9 mouse cellular contexts compared by ENCODE assay signal in the genomic region with DNA sequence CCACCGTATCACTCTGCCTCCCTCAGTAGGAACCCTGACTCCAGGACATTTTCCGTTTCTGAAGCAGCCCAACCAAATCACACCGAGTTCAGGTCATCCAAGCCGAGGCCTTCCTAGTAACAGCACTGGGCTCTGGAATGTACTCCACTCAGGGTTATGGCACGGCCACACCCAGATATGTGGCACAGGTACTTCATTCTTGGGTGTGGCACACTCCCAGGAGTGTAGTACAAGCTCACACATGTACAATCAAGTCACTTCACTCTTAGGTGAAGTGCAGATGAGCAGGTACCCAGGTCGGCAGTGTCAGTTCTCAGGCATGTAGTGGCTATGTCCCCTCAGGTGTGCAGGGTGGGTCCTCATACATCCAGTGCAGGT. TPM values are rescaled to one million over a fixed set of nuclear protein-coding genes. Genes with fewer than 3 reads are reported as not detected.
A peak's percentile ranks its signal among the peaks of the same experiment; 100 is the strongest.
DNase-seq lines count a peak whose midpoint lies in the region; ATAC-seq and TF ChIP-seq lines count a peak whose summit lies in the region.
"Had no signal": no experiment of that assay in that cellular context is flagged by ENCODE, and none has a peak within 500 bp of the region (broad histone marks: within the 10 kb centered on the region; RNA-seq: fewer than 3 reads in every experiment).

No protein-coding gene starts in this region.

- H3K27me3 ChIP-seq in kidney, embryonic 15.5 days = no peaks in the 10 kb centered on the region
- H3K27me3 ChIP-seq in small intestine, adult 2 months (ENCODE audit: control insufficient read depth, insufficient read depth, low read length) = no peaks in the 10 kb centered on the region
- H3K27me3 ChIP-seq: neural tube, embryonic 13.5 days had no signal

- H3K27ac ChIP-seq in kidney, embryonic 15.5 days = no peak overlapping the region
- H3K27ac ChIP-seq in small intestine, adult 2 months (ENCODE audit: insufficient read depth, low read depth, low read length) = peak overlapping the region; percentile 82
- H3K27ac ChIP-seq in layer of hippocampus, adult 2 months = no peak overlapping the region
- H3K27ac ChIP-seq: neural tube, embryonic 13.5 days had no signal

- H3K4me2 ChIP-seq in kidney, embryonic 15.5 days = no peak overlapping the region
- H3K4me2 ChIP-seq: neural tube, embryonic 13.5 days had no signal

- no peak for DNase-seq in kidney, postnatal 10 days
- peak; percentile 16 for DNase-seq in lung, adult 2 months
- no peak for DNase-seq in layer of hippocampus, adult 2 months (ENCODE audit: low spot score in 2 of 2)
- DNase-seq in left cerebral cortex, adult 11 months (ENCODE audit: low spot score) = no peak

- peak; percentile 37; the same call in 1 of the 2 replicates for ATAC-seq in kidney, embryonic 15.5 days (replicated peaks; ENCODE audit: low FRiP score)
- ATAC-seq in erythroid progenitor cell, adult 5-6 weeks (replicated peaks; ENCODE audit: low FRiP score, poor library complexity, severe bottlenecking) = peak; percentile 40; the same call in 1 of the 2 replicates
- ATAC-seq in frontal cortex, adult (ENCODE audit: low TSS enrichment) = no peak; the same call in 1 of the 2 replicates

- no peak overlapping the region for H3K9ac ChIP-seq in kidney, embryonic 15.5 days
- H3K9ac ChIP-seq: neural tube, embryonic 13.5 days had no signal

- no peak overlapping the region for H3K4me3 ChIP-seq in kidney, embryonic 15.5 days (replicated peaks)
- H3K4me3 ChIP-seq in lung, adult 2 months (replicated peaks; ENCODE audit: extremely low read depth, low read depth, low read length) = no peak overlapping the region
- H3K4me3 ChIP-seq in small intestine, adult 2 months (ENCODE audit: low read depth, low read length) = peak overlapping the region; percentile 2; the same call in 1 of the 2 replicates
- no peak overlapping the region for H3K4me3 ChIP-seq in layer of hippocampus, adult 2 months
- H3K4me3 ChIP-seq: neural tube, embryonic 13.5 days had no signal

- H3K4me1 ChIP-seq in kidney, embryonic 15.5 days = no peaks in the 10 kb centered on the region
- no peaks in the 10 kb centered on the region for H3K4me1 ChIP-seq in lung, adult 2 months (ENCODE audit: control insufficient read depth, insufficient read depth, low read length)
- H3K4me1 ChIP-seq in small intestine, adult 2 months (ENCODE audit: control insufficient read depth, insufficient read depth, insufficient read length, low read length) = peaks cover 7% of the 10 kb centered on the region; the same call in 1 of the 2 replicates
- H3K4me1 ChIP-seq: neural tube, embryonic 13.5 days had no signal

- WGBS in kidney, embryonic 15.5 days = 81% methylated on average over 6 of the region's 6 CpGs
- WGBS in lung, adult 2 months = 58% methylated on average over 6 of the region's 6 CpGs
- WGBS in small intestine, adult 2 months = 30% methylated on average over 6 of the region's 6 CpGs

- TF ChIP-seq CTCF in lung, adult 2 months (IDR thresholded peaks at IDR 0.05; ENCODE audit: insufficient read depth, low read length) = no peak
- TF ChIP-seq CTCF in small intestine, adult 2 months (IDR thresholded peaks at IDR 0.05; ENCODE audit: extremely low read depth, insufficient read length, insufficient replicate concordance, low read depth, low read length) = no peak
- TF ChIP-seq CTCF in layer of hippocampus, adult 2 months (conservative IDR thresholded peaks at IDR 0.05) = no peak

- H3K9me3 ChIP-seq in kidney, embryonic 15.5 days (replicated peaks) = no peaks in the 10 kb centered on the region
- H3K9me3 ChIP-seq: neural tube, embryonic 13.5 days had no signal

- H3K36me3 ChIP-seq in kidney, embryonic 15.5 days = peaks cover 51% of the 10 kb centered on the region
- H3K36me3 ChIP-seq in small intestine, adult 2 months (ENCODE audit: control insufficient read depth, insufficient read depth, low read length) = peaks cover 34% of the 10 kb centered on the region

- no peak for TF ChIP-seq POLR2A in lung, adult 2 months (IDR thresholded peaks at IDR 0.05; ENCODE audit: borderline replicate concordance, extremely low read depth, low read depth, low read length)
- 0 out of 2 replicates have a peak, but pooled peaks have one; percentile 17 for TF ChIP-seq POLR2A in small intestine, adult 2 months (IDR thresholded peaks at IDR 0.05; ENCODE audit: low read depth, low read length)

RNA-seq across cellular contexts. Expression of a gene that starts 9.5 kb away (rescaled TPM):
- 0.45 and 0.52 TPM in 2 replicates for polyA plus RNA-seq in kidney, embryonic 15.5 days (2015; fragmentation: Nextera tagmentation; extraction: Ambion mirVana)
- total RNA-seq in erythroid progenitor cell, adult 5-6 weeks (2015; ENCODE audit: low replicate concordance) = not detected in 2 replicates
- total RNA-seq in erythroid progenitor cell, adult 5-6 weeks (2017; ENCODE audit: low replicate concordance) = not detected in 2 replicates
- polyA plus RNA-seq in lung, adult 2 months (2012; rRNA removed) = 0.34 and 0.40 TPM in 2 replicates
- 1.3 and 1.6 TPM in 2 replicates for polyA plus RNA-seq in small intestine, adult 2 months (2012; rRNA removed)
- under 1 TPM; 0.74 to 0.77 TPM for total RNA-seq in layer of hippocampus, adult 2 months (2021)

RNA-seq across cellular contexts. Expression of a gene that starts 15.8 kb away (rescaled TPM):
- polyA plus RNA-seq in kidney, embryonic 15.5 days (2015; fragmentation: Nextera tagmentation; extraction: Ambion mirVana) = 155 and 157 TPM in 2 replicates
- 56.2 and 60.8 TPM in 2 replicates for total RNA-seq in erythroid progenitor cell, adult 5-6 weeks (2015; ENCODE audit: low replicate concordance)
- 25.1 and 48.8 TPM in 2 replicates for total RNA-seq in erythroid progenitor cell, adult 5-6 weeks (2017; ENCODE audit: low replicate concordance)
- polyA plus RNA-seq in lung, adult 2 months (2012; rRNA removed) = 66.8 and 78.3 TPM in 2 replicates
- 128 and 248 TPM in 2 replicates for polyA plus RNA-seq in small intestine, adult 2 months (2012; rRNA removed)
- total RNA-seq in layer of hippocampus, adult 2 months (2021) = 10 to 100 TPM; 70.8 to 77.4 TPM

RNA-seq across cellular contexts. Expression of a gene that starts 48.5 kb away (rescaled TPM):
- polyA plus RNA-seq in kidney, embryonic 15.5 days (2015; fragmentation: Nextera tagmentation; extraction: Ambion mirVana) = 308 and 323 TPM in 2 replicates
- 80.4 and 91.8 TPM in 2 replicates for total RNA-seq in erythroid progenitor cell, adult 5-6 weeks (2015; ENCODE audit: low replicate concordance)
- total RNA-seq in erythroid progenitor cell, adult 5-6 weeks (2017; ENCODE audit: low replicate concordance) = 94.1 and 108 TPM in 2 replicates
- polyA plus RNA-seq in lung, adult 2 months (2012; rRNA removed) = 65.4 and 101 TPM in 2 replicates
- 65.1 and 96.7 TPM in 2 replicates for polyA plus RNA-seq in small intestine, adult 2 months (2012; rRNA removed)
- total RNA-seq in layer of hippocampus, adult 2 months (2021) = 100 to 1,000 TPM; 306 to 317 TPM

RNA-seq across cellular contexts. Expression of a gene that starts 48.5 kb away (rescaled TPM):
- 60.7 and 61.7 TPM in 2 replicates for polyA plus RNA-seq in kidney, embryonic 15.5 days (2015; fragmentation: Nextera tagmentation; extraction: Ambion mirVana)
- 20.5 and 24.5 TPM in 2 replicates for total RNA-seq in erythroid progenitor cell, adult 5-6 weeks (2015; ENCODE audit: low replicate concordance)
- total RNA-seq in erythroid progenitor cell, adult 5-6 weeks (2017; ENCODE audit: low replicate concordance) = 20.8 and 32.7 TPM in 2 replicates
- polyA plus RNA-seq in lung, adult 2 months (2012; rRNA removed) = 2.1 and 3.4 TPM in 2 replicates
- 0.36 and 0.74 TPM in 2 replicates for polyA plus RNA-seq in small intestine, adult 2 months (2012; rRNA removed)
- 10 to 100 TPM; 87.5 to 90.4 TPM for total RNA-seq in layer of hippocampus, adult 2 months (2021)
